ENCODE assay signal across 9 mouse cellular contexts in genomic region chr1:58579179-58579578, GRCm38 (mm10). TPM values are rescaled to one million over a fixed set of nuclear protein-coding genes. Genes with fewer than 3 reads are reported as not detected.
A peak's percentile ranks its signal among the peaks of the same experiment; 100 is the strongest.
DNase-seq lines count a peak whose midpoint lies in the region.
"Had no signal": no experiment of that assay in that cellular context is flagged by ENCODE, and none has a peak within 500 bp of the region (broad histone marks: within the 10 kb centered on the region; RNA-seq: fewer than 3 reads in every experiment).

No protein-coding gene starts in this region.

- DNase-seq in heart, postnatal 14 days: peak; percentile 7 to 18
- DNase-seq in heart, adult 18-20 months: no peak
- peak; percentile 56 for DNase-seq in 416B (ENCODE audit: low read depth)
- peak; percentile 74 for DNase-seq in ES-CJ7 (ENCODE audit: low read depth, low spot score)
- DNase-seq in kidney, postnatal 25 days: peak; percentile 47 to 68
- peak; percentile 57 for DNase-seq in splenic B cell, adult 2 months (ENCODE audit: low read depth, low spot score)
- no peak for DNase-seq in frontal cortex, postnatal 36 days (ENCODE audit: low spot score in 2 of 2)
- DNase-seq in urinary bladder, postnatal 36 days (ENCODE audit: low spot score in 2 of 2): no peak

- no peaks in the 10 kb centered on the region for H3K36me3 ChIP-seq in splenic B cell, adult 2 months (ENCODE audit: control insufficient read depth, insufficient read depth, low read length, poor library complexity, severe bottlenecking)
- H3K36me3 ChIP-seq: embryonic facial prominence, embryonic 15.5 days had no signal

- no peaks in the 10 kb centered on the region for H3K27me3 ChIP-seq in splenic B cell, adult 2 months (ENCODE audit: control insufficient read depth, insufficient read depth, low read length, poor library complexity, severe bottlenecking)
- H3K27me3 ChIP-seq: embryonic facial prominence, embryonic 15.5 days had no signal

- intact Hi-C loops in heart, postnatal 14 days (cut with DNase I): no loop called here

RNA-seq across cellular contexts. Expression of gene Fam126b, which starts 6.9 kb away (rescaled TPM):
- 10 to 100 TPM in 1 of 2 experiments, 1 to 10 TPM in 1; 10.0 to 10.4 TPM for total RNA-seq in heart, postnatal 14 days (2021)
- 10 to 100 TPM; 13.8 to 14.1 TPM for total RNA-seq in heart, adult 18-20 months (2021)

RNA-seq across cellular contexts. Expression of gene Ndufb3, which starts 7.0 kb away (rescaled TPM):
- 100 to 1,000 TPM; 239 to 247 TPM for total RNA-seq in heart, postnatal 14 days (2021)
- 100 to 1,000 TPM; 339 to 354 TPM for total RNA-seq in heart, adult 18-20 months (2021)

Comparison
In these comparisons a context has a peak if more than half of its experiments do, and no peak if none do; other contexts are left out.
1. DNase-seq: peak in heart, postnatal 14 days (2 of 2), 416B (single experiment), ES-CJ7 (single experiment), kidney, postnatal 25 days (2 of 2) and splenic B cell, adult 2 months (single experiment); none in heart, adult 18-20 months (0 of 2), frontal cortex, postnatal 36 days (0 of 2) and urinary bladder, postnatal 36 days (0 of 2).